Mouse (Mus musculus): ENCODE data around the gene Smad6.

Gene Smad6

GRCm38 (mm10) chr9:63982937-63983632 is 38.8 kb downstream of the Smad6 start:
- no peak for DNase-seq (ENCODE audit: low spot score)

DNA sequence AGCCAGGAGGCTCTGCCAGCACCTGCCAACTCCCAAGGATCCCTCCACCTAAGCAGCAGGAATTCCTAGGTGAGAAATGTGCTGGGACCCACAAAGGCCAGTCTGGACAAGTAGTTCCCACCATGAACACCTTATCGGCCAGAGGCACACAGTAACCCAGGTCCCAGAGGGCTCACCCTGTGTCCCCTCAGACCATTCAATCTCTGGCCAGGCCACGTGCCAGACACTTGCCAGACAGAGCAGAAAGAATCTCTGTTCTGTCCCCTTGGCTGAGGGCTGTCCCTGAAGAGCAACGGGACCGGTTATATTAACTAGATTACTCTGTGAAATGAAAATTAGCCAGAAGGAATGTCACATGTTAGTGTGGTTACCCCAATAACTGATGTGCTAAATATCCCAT is 39.9 kb downstream of the Smad6 start:
- no peak for DNase-seq (ENCODE audit: low spot score)

GRCm38 (mm10) chr9:63981371-63981770 is 40.5 kb downstream of the Smad6 start:
- DNase-seq (ENCODE audit: low spot score): no peak

DNA sequence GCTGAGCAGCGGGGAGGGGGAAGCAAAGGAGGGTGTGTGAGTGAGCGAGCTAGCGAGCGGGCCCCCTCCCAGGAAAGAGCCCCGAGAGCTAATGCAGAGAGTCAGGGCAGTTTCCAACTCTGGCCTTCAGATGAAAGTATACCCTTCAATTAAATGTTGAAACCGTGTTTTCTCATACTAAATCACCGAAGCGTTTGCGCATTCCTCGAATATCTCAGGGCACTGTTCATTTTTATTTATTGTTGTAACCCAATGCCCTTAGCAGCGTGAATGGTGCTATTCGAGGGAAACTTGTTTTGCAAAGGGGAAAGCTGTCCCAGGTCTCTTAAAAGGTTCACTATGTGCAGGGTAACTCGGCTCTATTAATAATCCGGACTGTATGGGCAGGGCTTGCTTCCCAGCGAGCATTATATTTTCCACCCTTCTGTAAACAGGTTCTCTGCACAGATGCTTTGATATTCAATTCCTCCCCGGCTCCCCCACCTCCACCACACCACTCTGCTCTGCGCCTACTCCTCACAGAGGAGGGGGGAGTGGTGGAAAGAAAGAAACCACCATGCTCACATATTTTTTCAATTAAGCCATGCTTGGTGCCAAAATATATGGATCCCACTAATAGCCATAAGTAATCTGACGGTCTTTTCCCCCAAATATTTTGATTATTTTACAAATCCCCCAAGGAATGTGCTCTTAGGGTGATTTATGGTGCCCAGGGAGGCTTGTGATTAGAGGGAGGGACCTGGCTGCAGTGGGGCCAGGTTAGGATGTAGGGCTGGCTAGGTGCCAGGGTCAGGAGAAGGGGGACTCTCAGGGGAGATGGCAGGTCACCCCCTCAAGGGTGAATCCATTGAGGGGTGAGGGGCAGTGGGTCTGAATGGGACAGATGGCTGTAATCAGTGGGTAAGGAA is 41.4 kb downstream of the Smad6 start:
- no peak for DNase-seq (ENCODE audit: low spot score)

GRCm38 (mm10) chr9:63979275-63979674 is 42.6 kb downstream of the Smad6 start:
- DNase-seq (ENCODE audit: low spot score): no peak

- DNase-seq (ENCODE audit: low spot score): no peak
Observed at GRCm38 (mm10) chr9:63978682-63979081, 43.2 kb downstream of the Smad6 start.

- no peak for DNase-seq (ENCODE audit: low spot score)
Observed at GRCm38 (mm10) chr9:63975996-63976395, 45.9 kb downstream of the Smad6 start.

DNA sequence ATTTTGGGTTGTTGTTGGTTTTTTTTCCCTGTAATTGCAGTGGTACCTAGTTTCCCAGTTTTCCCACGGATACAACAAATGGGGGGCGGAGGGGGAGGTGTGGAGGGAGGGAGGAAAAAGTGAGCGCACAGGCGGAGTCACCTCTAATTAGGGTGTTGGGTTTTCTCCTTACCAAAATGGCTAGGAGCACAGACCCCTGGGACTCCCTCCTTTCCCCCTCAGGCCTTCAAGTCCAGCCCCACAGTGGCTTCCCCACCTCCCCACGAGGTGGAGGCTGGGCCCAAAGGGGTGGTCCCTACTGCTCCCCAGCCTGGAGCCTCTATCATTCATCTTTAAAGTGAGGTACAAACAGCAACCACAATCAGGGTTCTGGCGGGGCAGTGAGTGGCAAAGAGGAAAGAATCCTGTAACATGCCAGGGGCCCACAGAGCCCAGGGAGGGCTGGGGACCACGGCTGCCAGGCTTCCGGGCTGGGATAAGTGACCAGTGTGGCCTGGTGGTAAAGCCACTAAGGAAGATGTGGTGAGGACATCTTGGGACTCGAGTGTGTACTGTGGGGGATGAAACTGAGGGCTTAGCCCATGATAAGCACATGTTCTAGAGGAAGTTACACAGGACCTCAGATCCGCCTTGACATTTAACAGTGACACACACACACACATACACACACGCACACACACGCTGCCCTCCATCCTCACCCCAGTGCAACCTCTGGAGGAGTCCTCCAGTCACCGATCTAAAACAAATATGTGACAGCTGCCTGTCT is 47.4 kb downstream of the Smad6 start:
- no peak for DNase-seq (ENCODE audit: low spot score)

- DNase-seq (ENCODE audit: low spot score): no peak
Observed at GRCm38 (mm10) chr9:63973662-63974190, 48.1 kb downstream of the Smad6 start.

GRCm38 (mm10) chr9:63972576-63973290 is 49.1 kb downstream of the Smad6 start:
- no peak for DNase-seq (ENCODE audit: low spot score)

DNA sequence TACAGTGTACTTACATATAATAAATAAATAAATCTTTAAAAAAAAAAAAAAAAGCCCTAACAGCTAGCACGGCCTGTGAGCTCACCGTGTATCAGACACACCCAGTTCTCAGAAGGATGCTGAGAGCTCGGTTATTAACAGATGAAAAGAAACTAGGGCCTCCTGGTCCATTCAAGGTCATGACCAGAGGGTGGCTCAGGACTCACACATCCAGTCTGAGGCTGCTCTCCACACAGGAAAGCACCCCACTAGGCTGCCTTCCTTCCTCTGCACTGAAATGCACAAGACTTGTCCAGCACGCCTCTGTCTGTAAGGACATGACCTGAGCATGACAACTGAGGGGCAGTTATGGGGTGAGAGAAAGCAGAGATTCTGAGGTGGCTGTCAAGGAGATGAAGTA is 50.3 kb downstream of the Smad6 start:
- DNase-seq (ENCODE audit: low spot score): no peak

- DNase-seq (ENCODE audit: low spot score): no peak
Observed at GRCm38 (mm10) chr9:63970836-63971235, 51.0 kb downstream of the Smad6 start.

DNA sequence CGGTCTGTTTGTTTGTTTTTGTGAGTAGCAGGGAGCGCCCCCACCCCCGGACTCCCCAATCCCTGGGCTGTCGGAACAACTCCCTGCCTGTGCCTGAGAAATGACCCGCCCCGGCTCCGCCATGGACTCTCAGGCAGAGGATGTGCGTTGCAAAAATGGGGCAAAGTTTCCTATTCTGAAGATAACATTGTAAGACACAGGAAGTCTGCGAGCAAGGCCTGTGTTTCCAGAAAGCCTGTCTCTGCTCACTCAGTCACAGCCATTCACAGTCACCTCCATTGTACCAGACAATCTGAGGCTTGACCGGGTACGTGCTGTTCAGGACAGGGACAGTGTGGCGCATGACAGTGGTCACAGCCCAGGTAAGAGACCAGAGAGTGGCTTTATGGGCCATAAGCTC is 51.5 kb downstream of the Smad6 start:
- DNase-seq (ENCODE audit: low spot score): no peak

- DNase-seq (ENCODE audit: low spot score): no peak
Observed at GRCm38 (mm10) chr9:63969467-63969866, 52.4 kb downstream of the Smad6 start.

DNA sequence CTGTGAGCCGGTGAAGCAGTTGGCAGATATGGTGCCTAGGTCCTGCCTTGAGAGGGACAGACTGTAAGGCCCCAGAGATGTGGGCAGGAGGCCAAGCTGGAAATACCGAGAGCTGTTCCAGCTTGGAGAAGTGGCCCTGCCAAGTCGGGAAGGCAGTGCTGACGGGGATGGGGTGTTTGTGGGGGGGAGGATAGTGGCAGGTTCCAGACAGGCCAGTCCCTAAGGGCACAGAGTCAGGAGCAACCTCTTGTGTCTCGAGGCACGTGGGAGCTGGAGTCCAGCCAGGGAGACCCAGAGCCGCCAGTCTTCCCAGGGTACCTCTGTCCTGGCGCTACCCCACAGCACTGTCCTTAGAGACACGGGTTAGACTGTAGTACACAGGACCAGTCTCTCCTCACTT is 53.3 kb downstream of the Smad6 start:
- DNase-seq (ENCODE audit: low spot score): peak; percentile 90

DNA sequence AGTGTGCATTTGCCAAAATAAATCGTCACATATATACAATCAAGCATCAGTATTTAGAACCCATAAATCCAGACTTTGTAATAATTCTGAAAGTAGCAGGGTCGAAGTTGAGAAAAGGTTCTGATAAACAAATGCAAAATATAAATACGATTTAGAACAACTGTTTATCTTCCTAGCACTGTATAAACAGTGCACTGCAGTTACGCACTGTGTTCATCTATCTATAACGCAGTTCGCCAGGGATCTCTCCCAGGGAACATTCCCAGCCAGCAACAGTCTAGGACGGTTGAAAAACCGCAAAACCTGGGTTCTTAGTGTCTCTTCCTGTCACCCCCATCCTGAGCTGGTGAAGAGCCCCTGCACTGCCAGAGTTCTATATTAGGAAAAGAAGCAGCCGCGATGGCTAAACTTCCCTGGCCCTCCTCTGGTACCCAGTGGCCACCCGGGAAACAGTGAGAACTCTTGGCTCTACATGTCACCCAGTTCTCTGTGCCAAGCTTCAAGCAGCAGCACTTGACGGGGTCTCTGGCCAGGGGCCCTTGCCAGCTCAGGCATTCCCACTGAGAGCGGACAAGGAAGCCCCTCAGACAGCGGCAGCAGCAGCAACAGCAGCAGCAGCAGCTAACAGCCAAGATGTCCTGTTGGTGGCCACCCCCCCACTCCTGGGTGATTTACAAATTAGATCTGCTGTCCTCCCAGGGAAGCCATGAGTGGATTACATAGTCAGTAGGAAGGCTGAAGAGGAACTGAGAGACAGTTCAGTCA is 54.3 kb downstream of the Smad6 start:
- no peak for DNase-seq (ENCODE audit: low spot score)

DNA sequence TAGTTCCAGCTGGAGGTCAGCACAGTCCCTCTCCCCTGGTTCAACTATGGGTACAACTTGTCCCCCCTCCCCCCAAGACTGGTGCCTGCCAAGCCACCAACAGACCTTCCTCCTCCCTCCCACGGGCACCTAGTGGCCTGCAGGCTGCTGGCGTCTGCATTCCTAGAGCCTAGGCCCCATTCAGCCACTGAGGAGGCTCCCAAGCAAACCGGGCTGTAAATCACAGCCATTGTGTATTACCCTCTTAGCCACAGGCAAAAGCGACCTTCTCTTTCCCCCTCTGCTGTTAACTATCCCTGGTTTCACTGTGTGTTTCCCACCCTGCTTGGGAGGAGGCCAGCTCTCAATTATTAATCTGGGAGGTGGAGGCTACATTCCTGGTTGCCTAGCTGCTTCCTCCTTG is 56.3 kb downstream of the Smad6 start:
- DNase-seq (ENCODE audit: low spot score): no peak

GRCm38 (mm10) chr9:63961881-63962280 is 60.0 kb downstream of the Smad6 start:
- no peak for DNase-seq (ENCODE audit: low spot score)

- no peak for DNase-seq (ENCODE audit: low spot score)
Observed at GRCm38 (mm10) chr9:63960829-63961185, 61.1 kb downstream of the Smad6 start.

- no peak for DNase-seq (ENCODE audit: low spot score)
Observed at GRCm38 (mm10) chr9:63959933-63960828, 61.7 kb downstream of the Smad6 start.

Measured in urinary bladder, postnatal 14 days (tissue).